Mouse (Mus musculus) layer of hippocampus, adult 9-10 months (tissue): ENCODE results near the gene Fam120b.

Source experiments
- DNase-seq: peaks from one replicate; pipeline ENCODE4 v3.0.0; 2022; ENCODE audit warnings: low spot score

Gene Fam120b

DNA sequence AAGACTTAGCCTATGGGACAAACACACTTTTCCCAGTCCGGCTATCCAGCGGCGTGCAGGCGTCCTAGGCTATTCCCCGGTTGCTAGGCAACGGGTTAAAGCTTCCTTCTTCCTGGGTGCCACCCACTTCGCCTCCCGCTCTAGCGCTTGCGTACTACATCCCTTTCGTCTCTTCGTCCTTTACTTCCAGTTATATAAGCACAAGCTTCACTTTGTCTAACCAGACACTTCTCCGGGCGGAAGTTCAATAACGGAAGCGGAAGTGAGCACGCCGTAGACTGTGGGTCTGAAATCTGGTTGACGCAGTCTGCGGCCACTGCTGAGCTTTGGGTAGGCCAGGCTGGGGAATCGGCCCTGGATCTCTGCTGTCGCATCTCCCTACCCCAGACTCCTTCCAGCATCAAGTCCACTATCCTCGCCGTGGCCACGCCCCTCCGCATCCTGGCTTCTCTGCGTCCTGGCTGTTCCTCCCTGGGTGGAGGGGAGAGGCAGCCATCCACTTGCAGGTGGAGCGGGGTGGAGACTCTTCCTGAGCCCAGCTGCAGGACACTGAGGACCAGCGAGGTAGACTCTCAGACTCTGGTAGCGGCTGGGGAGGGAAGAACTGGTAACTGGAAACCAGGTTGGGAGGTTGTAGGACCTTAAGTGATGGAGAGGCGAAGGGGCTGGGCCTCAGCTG, at the start of gene Fam120b:
Gene Fam120b (plus strand): TSS at position 206 of the 679 bp plus-strand sequence.
- DNase-seq = peak; percentile 84

DNA sequence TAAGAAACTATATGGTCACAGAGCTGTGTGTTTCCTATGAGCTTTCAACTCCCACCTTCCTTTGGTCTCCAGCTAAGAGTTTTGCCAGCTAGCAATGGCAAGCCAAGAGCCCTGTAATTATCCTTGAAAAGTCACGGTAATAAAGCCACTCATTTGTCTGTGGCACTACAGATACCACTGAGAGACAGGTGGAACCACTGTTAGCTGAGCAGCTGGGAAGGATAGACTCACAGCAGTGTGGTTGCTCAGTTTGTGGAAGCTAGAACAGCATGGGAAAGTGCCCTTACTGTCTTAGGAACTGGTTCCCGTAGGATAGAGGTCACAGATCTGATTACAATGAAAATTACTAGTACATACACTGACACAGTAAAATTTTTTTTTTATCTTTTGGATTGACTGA, 45.9 kb upstream of the Fam120b start:
- DNase-seq = no peak

DNA sequence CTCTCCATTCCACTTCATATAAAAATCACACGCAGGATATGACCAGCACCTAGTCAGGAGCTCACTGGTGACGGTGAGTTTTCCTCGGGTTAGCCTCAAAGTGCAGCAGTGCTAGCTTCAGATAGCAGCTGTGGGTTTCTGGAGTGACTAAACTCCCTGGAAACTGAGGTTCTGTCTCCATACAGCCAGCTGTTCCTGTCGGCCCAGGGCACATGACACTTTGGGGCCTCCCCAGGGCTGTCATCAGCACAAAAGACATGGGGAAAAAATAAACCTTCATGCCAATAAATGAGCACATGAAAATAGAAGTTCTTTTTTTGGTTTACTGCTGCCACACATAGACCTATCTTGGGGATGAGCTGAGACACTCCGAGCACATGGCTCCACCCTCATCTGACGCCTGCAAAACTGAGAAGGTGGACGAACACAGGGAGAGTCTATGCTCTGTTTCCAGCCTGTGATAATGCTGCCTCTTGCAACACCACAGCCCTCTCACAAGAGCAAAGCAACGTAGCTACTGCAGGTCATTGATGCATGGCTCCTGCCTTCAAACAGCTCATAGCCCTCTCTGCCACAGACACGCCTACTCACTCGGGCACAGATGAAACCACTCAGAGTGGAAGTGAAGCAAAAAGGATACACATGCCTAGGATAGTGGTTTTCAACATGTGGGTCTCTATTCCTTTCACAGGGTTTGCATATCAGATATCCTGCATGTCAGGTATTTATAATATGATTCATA, 43.0 kb upstream of the Fam120b start:
- no peak for DNase-seq

DNA sequence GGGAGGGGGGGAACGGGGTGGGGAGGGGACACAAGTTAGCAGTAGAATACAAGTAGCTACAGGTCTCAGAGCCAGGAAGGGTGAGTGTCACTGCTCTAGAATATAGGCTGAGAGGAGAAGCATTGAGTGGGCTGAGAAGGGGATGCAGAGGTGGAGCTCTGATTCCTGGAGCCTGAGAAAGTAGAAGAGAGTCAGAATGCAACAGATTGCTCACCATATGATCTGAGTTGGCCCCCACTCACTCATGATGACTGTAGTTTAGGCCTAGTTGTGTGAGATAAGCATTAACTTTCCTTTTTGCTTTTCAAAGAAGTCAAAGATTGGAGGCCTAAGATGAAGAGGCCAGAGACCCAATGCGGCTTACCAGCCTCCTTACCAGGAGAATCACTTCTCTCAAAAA, 42.0 kb upstream of the Fam120b start:
- no peak for DNase-seq

DNA sequence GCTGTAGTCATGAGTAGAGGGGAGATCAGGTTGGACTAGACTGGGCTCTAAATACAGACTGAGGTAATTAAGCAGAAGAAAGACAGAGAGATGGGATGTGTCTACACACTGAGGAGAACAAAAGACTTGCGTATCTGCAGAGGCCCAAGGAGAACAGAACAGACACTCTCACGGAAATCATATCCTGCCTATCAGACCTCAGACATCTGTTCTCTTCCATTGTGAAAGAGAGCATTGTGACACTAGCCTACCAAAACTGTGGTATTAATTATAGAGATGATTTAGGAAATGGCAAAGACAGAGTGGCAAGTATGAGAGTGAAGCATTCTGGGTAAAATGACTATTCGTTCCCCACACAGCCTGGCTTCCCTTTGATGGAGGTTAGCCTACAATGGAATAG, 40.9 kb upstream of the Fam120b start:
- no peak for DNase-seq

DNA sequence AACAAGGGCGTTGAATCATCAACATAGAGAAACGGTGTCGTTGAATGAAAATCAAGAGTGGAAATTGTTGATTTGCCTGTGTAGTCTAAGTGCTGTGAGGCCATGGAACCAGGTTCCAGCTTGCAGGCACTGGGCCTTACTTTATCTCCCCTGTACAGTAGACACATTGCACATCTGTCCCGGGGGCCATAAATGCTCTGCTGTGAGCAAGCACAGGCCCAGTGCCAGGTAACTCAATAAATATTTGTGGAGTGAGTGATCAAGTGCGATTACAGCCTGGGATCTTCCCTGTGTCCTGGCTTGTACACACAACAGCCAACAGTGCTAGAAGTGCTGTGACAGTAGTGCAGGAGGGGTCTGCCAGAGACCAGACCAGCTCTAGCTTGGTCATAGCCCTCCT, 39.5 kb upstream of the Fam120b start:
- DNase-seq = no peak

DNA sequence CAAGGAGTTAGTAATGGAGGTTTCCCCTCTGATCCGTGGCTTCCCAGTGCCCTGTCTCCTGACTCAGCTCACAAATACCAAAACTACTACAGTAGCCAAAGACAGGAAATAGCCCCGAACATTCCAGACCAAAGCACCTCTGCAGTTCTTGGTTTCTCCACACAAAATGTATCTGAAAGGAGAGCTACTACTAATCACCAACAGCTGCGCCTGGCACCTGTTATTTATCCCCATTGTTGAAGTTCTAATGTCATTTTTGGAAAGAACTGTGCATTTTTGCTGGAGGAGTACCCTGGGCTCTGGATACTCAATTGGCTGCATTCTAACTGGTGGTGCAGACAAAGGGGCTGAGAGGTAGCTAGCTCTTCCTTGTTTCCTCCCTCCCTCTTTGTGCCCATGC, 38.9 kb upstream of the Fam120b start:
- no peak for DNase-seq

DNA sequence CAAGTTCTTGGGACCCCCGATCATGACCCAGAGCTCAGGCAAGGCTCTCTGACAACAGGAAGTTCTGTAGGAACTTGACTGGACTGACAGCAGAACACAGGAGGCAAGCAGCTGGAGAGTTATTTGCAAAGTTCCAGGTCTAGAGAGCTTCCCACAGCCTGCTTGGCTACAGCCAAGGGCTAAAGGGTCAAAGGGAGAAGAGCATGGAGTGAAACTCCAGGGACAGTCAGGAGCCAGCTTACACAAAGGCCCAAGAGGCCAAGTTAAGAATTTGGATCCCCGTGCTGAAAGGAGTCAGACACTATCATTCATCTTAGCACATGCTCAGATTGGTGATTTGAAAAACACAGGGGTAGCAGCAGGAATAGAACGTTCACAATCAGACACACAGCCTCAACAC, 32.3 kb upstream of the Fam120b start:
- no peak for DNase-seq

DNA sequence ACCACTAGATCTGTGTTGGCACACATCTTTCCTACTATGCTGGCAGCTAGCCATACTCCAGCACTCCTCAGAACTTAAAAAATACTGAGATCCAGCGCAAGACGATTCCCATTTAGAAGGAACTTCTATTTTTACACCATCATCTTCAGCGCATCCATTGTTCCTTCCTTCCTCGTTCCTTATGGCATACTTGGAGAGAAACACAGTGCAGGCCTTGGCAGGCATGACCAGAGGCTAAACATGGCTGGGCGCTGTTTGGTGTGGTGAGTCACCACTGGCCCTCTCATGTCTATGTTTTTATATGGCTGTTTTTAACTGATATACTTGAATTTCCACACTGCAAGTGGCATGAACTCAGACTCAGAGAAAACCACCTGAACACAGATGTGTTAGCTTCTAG, 30.4 kb upstream of the Fam120b start:
- no peak for DNase-seq

DNA sequence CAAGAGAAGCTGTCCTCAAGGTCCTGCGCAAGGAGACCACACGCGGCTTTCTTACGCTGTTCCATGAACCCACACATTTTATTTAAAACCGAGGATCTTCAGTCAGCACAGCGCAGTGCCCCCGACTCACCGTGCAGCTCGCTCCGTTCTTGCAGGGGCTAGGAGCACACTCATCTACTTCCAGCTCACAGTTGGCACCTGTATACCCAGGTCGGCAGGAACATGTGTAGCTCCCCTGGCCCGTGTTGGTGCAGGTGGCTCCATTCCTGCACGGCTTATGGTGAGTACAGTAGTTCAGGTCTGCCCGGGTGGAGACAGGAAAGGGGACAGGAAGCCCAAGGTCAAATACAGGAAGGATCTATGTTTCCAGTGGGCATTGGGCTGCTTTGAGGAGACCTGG, 25.6 kb upstream of the Fam120b start:
- no peak for DNase-seq

DNA sequence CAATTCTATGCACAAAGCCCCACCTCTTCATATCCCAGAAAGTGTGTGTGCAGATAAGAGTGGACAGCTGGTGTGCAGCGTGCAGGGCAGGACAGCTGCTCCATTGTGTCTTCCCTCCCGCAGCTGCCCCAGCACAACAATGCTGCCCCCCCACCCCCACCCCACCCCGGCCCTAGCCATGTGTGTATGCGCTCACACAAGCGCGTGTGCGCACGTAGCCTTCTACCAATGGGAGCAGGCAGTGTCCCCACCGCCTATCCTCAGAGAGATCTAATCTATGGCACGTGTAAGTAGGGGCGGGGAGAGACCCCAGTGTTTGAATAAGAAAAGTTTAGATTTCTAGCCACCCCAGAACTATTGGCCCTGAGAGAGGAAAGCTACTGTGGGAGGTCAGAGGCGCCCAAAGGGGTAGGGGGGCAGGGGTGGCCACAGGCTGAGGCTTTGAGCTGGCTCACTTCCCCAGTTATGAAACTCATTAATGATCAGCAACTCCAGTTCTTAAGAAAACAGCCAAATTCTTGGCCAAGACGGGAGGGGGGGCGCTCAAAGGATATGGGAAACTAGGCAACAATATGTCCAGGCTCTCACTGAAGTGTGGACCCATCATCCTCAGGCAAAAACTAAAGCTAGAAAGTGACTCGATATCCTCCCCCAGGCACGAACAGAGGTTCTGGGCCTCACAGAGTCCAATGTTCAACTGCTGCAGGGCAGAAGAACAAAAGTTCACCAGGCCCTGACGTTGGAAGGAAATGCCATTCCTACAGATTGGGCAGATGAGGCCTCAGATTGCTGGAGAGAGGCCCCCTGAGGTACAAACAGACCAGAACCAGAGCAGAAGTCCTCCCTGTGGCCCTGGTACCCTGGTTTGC, 23.8 kb upstream of the Fam120b start:
- no peak for DNase-seq

DNA sequence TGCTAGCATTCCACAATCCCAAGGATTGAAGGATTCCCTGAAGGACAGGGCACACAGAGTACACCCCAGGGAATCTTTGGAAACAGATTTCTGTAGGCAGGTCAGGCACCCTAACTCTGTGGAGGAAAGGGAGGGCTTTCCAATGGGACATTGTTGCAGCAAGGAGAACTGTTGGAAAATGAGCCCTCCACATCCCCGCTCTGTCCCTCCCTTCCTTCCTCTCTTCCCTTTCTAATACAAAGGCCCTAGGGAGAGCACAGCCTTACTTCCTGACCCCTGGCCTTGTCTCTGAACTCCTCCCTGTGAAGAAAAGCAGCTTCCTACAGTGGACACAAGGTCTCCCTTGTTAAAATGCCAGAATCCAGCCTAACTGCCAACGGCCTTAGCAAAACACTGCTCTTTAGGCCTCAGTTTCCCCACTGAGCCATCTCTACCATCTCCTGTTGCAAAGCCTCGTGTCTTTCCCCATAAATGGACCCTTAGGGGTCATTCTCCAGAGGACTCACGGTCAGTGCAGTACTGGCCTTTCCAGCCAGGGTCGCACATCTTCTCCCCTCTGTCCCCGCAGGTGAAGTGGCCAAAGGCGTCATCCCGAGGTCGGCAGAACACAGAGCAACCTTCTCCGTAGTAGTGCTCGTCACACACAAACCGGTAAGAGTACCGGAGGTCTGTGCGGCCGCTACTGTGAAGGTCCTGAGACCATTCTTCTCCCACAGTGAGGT, 22.9 kb upstream of the Fam120b start:
- DNase-seq = no peak

DNA sequence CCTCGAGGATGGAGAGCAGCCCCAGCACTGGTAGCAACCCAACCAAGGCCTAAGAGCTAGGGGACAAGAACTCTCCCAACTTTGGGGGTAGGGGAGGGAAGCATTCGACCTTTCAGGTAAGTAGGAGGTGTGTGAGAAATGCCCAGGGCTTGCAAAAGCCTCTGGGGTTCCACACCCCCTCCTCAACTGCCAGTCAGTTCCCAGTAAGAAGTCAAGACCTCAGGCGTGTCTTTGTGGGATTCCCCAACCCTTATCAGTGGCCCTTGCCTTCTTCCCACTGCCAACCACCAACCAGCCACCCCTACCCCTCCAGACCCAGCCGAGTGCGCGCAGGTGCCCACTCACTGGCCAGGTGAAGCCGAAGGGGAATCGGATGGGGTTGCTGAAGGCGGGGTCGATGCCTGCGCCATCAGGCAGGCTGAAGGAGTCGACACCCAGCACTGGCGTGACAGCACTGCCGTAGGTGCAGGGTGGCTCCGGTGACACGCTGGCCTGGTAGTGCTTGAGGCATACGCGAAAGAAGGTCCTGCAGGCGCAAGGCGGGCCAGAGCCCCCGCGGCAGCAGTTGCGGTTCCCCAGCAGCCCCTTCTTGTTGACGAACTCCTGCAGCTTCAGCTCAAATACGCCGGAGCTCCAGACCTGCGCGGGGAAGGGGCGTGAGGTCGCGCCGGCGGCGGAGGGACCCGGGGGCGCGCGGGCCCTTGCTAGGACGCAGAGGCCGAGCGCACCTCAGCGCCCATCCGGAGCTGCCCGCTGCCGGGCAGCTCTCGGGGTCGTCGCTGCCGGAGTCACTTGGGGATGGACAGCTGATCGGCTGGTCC, 21.5 kb upstream of the Fam120b start:
- no peak for DNase-seq

DNA sequence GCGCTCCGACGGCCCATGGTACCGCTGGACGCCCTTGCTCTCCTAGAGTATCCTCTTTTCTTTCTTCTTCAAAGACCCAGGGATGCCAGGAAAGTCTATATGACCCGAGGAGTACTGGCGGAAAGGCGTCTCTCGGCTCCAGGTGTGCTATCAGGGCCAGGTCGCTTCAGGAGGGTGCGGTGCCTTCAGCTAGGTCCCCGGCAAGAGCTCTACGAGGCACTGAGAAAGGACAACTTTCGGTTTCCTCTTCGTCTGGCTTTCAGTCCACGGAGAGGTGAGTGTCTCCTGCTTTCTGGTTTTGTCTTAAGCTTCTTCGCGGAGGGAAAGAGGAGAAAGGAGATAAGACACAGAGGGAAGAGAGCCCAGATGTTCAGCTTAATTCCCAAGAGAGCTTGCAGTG, 20.8 kb upstream of the Fam120b start:
- DNase-seq = no peak

DNA sequence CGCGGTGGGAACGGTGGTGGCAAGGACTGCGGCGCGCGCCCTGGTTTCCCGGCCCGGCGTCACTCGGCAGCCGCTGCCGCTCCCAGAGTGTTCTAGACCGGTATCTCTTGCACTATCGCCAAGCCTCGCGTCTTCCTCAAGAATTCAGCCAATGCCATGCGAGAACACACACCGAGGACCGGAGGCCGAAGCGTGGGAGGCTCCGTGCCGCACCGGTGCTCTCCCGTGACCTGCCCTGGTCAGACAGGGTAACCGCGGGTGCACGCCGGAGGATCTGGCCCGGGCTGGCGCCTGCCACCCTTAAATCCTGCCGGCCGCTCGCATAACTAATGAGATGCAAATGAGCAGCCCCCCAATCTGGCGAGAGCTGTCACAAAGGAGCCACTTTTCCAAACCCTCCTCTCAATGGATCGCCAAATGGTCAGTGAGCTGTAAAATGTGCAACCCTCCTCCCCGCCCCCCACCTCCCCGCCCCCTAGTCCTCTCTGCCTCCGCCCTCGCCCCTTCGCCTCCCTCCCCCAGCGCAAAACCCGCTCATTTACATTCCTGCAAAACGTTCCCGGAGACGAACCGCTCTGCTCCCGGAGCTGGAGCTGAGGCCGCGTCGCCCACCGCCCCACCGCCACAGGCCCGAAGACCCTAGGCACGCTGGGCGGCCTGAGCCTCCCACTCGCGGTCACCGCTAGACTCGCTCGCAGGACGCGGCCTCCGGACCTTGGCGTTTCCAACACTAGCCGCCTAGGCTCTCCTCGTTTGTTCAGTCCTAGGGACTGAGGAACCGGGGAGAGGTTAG, 20.1 kb upstream of the Fam120b start:
- DNase-seq = no peak

DNA sequence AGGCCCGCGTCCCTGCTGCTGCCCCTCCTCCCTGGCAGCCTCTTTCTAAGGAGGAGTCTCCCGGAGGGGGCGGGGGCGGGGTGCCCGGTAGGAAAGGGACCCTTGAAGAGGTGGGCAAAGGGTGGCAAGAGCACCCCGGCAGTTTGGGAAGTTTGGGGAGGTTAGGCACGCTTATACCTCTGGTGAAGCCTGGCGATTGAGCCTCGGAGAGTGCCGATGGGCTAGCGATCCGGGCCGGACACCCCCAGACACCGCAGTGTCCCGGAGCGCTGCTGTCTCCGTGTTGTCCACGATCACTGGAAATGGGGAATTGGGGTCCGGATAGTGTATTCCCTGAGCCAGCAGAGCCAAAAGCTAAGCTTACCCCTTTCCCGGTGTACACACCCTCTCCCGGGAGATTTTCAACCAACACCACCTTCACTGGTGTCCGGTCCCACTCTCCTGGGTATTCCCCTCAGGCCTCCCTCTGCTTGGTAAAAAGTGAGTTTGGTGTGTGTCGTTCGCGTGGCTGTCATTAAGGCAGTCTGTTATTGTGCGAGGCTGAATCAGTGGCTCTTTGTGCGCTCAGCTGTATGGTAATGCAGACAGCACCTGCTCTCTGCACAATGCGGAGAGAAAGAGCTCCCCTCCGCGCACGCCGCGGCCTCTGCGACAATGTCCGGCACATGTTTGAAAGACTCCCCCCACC, 19.4 kb upstream of the Fam120b start, which contains the start of gene Dll1:
Gene Dll1 (minus strand): TSS at position 379 of the 688 bp plus-strand sequence.
- no peak for DNase-seq

DNA sequence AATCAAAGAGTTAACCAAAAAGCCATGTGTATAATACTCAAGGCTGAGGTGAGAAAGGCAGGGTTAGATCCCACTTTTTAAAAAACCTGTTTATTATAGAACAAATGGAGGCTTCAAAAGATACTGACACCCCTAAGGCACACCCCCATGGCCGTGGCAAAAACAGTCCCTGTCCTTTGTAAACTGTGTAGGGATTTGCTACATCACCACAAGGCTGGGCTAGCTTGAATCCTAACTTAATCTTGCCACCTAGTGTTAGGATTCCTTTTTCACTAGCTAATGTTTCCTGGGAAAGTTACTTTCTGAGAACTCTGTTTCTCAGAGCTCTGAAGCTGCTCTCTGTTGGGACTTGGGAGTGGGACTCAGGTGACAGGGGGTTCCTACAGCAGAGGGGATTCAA, 18.1 kb upstream of the Fam120b start:
- DNase-seq = no peak

DNA sequence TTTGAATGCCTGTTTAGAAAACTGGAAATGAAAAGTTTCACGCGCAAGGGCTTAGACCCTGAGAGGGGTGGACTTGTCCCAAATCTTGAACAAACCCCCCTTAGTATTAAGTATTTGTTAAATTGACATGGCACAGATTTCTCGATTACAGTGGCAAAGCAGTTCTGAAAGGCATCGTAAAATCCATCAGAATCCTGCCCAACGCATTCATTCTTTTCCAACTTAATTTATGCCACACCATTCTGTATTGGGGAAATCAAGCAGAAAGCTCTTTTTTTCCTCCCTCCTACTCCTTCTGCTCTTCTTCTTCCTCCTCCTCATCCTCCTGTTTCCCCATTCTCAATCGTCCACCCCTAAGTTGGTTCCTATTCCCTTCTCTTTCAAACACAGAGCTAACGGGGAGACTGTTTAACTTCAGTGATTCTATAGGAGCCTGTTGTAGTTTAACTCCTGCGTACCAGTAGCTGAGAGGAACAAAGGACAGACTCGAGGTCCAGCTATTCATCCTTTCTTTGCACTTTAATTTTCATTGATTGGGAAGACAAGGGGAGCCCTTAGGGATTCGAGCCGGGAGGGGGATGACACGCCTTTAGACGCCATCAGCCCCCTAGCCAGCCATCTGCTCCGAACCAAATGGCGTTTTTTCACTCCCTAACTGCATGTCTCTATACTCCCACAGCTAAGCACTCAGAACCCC, 17.4 kb upstream of the Fam120b start:
- DNase-seq = no peak
